Mouse (Mus musculus) G1E (cell line): ENCODE measurements around the gene Mapk14. TPM values are rescaled to one million over a fixed set of nuclear protein-coding genes. Genes with fewer than 3 reads are reported as not detected.

ENCODE experiments used
- ATAC-seq: 2 replicates; pipeline ENCODE4 v1.8.0; 2016; ENCODE audit warnings: mild to moderate bottlenecking; ENCODE audit not compliant: insufficient number of reproducible peaks, poor library complexity, low FRiP score, severe bottlenecking; ENCODE audit errors: extremely low read depth
- DNase-seq: peaks from one replicate; pipeline ENCODE4 v3.0.0; 2012; ENCODE audit warnings: low spot score
- H3K27me3 ChIP-seq: 2 replicates; pipeline ENCODE4 v1.6.1; 2012; ENCODE audit warnings: mild to moderate bottlenecking, low read length, inconsistent platforms; ENCODE audit not compliant: insufficient read depth
- H3K36me3 ChIP-seq: replicated peaks from 2 replicates; pipeline ENCODE3; 2012; ENCODE audit warnings: mild to moderate bottlenecking, inconsistent platforms
- H3K4me1 ChIP-seq: 2 replicates; pipeline ENCODE4 v1.6.1; 2012; ENCODE audit warnings: low read depth, low read length, inconsistent platforms, mixed read lengths; ENCODE audit not compliant: insufficient read depth
- H3K4me3 ChIP-seq: 2 replicates; pipeline ENCODE4 v1.5.1; 2012; ENCODE audit warnings: low read depth, mild to moderate bottlenecking, inconsistent platforms, low read length, moderate library complexity, mixed read lengths
- H3K9me3 ChIP-seq: replicated peaks from 2 replicates; pipeline ENCODE4 v1.6.1; 2012; ENCODE audit warnings: inconsistent platforms
- CTCF ChIP-seq: IDR thresholded peaks from 2 replicates; pipeline ENCODE4 v1.5.1; 2012; ENCODE audit warnings: low read depth, low read length, inconsistent platforms, mixed read lengths
- GATA1 ChIP-seq: IDR thresholded peaks from 2 replicates; pipeline ENCODE4 v1.6.1; 2012; ENCODE audit warnings: borderline replicate concordance, low read length, inconsistent platforms, mixed read lengths
- GATA2 ChIP-seq: IDR thresholded peaks from 2 replicates; pipeline ENCODE4 v1.6.1; 2012; ENCODE audit warnings: low read depth, low read length, inconsistent platforms, borderline replicate concordance
- POLR2AphosphoS5 ChIP-seq: IDR thresholded peaks from 2 replicates; pipeline ENCODE4 v1.6.1; 2012; ENCODE audit warnings: low read depth, low read length, inconsistent platforms; ENCODE audit not compliant: insufficient replicate concordance
- TAL1 ChIP-seq: conservative IDR thresholded peaks from 2 replicates; pipeline ENCODE4 v1.6.1; 2012; ENCODE audit warnings: low read depth, low read length, inconsistent platforms, mixed read lengths
- polyA plus RNA-seq: library from polyadenylated mRNA; stranded (reverse); fragments of >175 nt; gene quantifications from 2 replicates; pipeline ENCODE4 v1.2.3, GENCODE M21; 2012
- total RNA-seq, 2 experiments: library from RNA; stranded (forward) in 1 of 2; stranded (reverse) in 1 of 2; fragments of 200-1000 nt in 1 of 2; fragments of >200 nt in 1 of 2; fragmentation: Nextera tagmentation in 1 of 2; gene quantifications; 2 replicates each; pipeline ENCODE4 v1.2.3; 2014 to 2017

Gene Mapk14
- total and polyA plus RNA-seq, 3 experiments = 55.9 to 67.4 (median 61.3) TPM

DNA sequence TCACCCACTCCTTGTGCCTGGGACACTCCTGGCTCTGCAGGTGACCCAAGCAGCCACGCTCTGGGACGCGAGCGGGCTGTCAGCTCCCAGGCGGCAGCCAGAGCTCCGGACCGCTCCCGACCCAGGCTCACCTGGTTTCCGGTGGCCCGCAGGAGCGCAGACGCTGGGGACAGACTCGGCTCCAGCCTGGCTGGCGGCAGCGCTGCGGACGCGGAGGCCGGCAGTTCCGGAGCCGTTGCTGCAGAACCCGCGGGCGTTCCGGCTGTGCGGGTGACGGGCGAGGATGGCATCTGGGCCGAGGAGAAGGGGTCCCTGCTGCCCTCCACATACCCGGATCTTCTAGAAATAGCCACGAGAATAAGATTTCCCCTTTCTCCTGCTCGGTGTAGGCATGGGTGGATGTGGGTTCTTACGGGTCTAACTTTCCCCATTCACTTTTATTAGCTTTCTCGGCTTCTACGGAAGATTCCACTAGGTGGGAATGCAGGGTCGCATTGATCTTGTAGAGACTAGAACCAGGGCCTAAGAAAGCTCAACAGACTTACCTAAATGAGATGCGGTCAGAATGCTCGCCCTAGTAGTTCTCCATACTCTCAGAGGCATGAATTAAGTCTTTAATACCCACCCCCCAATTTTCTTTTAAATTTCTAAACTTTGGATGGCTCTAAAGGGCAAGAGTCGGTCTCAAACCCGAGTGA is 1.4 kb upstream of the Mapk14 start, which contains the start of gene Slc26a8:
Gene Slc26a8 (minus strand): TSS at position 648 of the 698 bp plus-strand sequence.
- no peak for DNase-seq

DNA sequence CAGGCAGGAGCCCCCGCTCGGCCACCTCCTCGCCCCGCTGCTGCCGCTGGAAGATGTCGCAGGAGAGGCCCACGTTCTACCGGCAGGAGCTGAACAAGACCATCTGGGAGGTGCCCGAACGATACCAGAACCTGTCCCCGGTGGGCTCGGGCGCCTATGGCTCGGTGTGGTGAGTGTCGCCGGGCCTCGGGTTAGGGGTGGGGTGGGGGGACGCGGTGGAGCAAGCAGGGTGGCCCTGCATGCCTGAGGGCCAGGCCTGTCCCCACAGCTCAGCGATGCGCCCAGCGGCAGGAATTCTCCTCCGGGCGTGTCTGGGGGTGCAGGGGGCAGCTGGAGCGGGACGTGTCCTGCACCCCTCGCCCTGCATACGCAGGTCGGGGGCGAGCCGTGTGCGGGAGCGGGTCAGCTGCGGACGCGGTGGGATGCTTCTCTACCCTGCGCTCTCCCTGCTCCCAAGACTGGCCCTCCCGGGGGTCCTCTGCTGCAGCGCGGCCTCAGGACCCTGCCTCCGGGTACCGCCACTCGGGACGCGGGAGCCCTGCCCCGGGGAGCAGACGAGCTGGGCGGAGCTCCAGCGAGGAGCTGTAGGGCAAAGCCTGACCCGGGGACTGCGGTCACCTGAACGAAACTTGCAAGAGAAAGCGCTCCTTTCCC is 685 bp downstream of the Mapk14 start:
- Histone ChIP-seq H3K36me3 (peaks cover 30% of the 10 kb centered on the region), H3K9me3 (no peaks in the 10 kb centered on the region), H3K4me1 (peaks cover 54% of the 10 kb centered on the region), H3K27me3 (no peaks in the 10 kb centered on the region), H3K4me3 (peak overlapping the region; percentile 100)
- DNase-seq = peak; percentile 40
- TF ChIP-seq POLR2AphosphoS5 = no peak
- TF ChIP-seq CTCF = no peak
- TF ChIP-seq TAL1 = no peak
- TF ChIP-seq GATA2 = no peak
- no peak for TF ChIP-seq GATA1
- ATAC-seq = no peak

More for the DNA sequence above, 1.4 kb upstream of the Mapk14 start, which contains the start of gene Slc26a8:
- peaks cover 16% of the 10 kb centered on the region for H3K36me3 ChIP-seq
- ATAC-seq = no peak
- no peaks in the 10 kb centered on the region for H3K9me3 ChIP-seq
- peaks cover 36% of the 10 kb centered on the region for H3K4me1 ChIP-seq
- no peaks in the 10 kb centered on the region; the same call in 1 of the 2 replicates for H3K27me3 ChIP-seq
- H3K4me3 ChIP-seq = peak within 1 kb of the TSS; percentile 100
- TF ChIP-seq GATA1 (no peak), POLR2AphosphoS5 (no peak), CTCF (no peak), TAL1 (no peak), GATA2 (no peak)

DNA sequence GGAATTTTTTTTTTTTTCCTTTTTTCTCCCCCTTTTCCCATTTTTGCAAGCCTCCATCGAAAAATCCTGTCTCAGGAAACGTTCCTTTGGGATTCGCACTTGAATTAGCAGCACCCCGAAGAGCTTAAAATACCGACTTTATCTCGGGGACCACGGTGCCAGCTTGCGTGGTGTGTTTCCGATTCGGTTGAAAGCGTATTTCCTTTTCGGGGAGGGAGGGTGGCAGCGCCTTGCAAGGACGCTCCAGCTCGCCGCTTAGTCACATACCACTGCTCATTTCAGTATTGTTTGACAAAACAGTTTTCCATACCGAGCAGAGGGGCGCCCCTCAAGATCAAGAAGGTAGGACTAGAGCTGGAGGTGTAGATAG is 1.2 kb downstream of the Mapk14 start:
- peaks cover 56% of the 10 kb centered on the region for H3K4me1 ChIP-seq
- ATAC-seq (no peak), DNase-seq (no peak)
- H3K9me3 ChIP-seq = no peaks in the 10 kb centered on the region
- peak overlapping the region; percentile 100 for H3K4me3 ChIP-seq
- H3K27me3 ChIP-seq = no peaks in the 10 kb centered on the region
- TF ChIP-seq GATA1 (no peak), POLR2AphosphoS5 (no peak), TAL1 (no peak), CTCF (no peak), GATA2 (no peak)
- H3K36me3 ChIP-seq = peaks cover 30% of the 10 kb centered on the region

DNA sequence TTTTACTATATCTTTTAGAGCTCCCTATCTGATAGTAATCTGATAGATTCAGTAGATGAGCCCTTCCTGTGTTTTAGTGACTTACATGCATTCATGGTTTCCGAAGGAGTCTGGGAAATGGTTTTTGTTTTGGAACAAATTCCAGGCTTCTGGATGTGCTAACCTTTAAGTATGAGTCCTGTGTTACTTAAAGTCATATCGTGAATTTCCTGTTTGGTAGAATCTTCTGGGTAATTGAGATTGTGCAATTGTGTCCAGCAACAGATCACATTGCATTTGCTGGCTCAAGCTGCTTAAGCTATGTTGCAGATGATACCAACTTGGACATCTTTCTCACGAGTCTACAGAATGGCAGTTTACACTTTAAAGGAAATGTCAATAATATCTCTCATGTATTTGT is 2.0 kb downstream of the Mapk14 start:
- no peaks in the 10 kb centered on the region for H3K9me3 ChIP-seq
- TF ChIP-seq GATA1 (no peak), GATA2 (no peak), TAL1 (no peak), CTCF (no peak), POLR2AphosphoS5 (no peak)
- H3K36me3 ChIP-seq = peaks cover 36% of the 10 kb centered on the region
- peak overlapping the region; percentile 100 for H3K4me3 ChIP-seq
- DNase-seq = no peak
- H3K27me3 ChIP-seq = no peaks in the 10 kb centered on the region
- no peak for ATAC-seq
- peaks cover 57% of the 10 kb centered on the region for H3K4me1 ChIP-seq

DNA sequence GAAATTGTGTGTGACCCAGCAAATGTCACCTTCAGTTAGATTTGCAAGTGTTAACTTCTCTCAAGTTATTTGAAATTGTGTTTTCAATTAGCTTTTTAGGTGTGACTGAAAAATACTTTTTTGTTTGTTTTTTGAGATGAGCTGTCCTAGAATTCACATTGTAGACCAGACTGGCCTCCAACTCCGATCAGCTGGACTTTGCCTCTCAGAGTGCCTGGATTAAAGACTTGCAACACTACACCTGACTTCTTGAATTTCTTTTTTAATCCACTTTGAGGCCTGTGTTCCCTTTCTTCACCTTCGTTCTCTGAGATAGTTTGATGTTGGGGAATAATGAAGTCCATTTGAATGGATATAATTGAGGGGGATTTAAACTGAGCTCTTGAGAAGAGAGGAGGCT is 2.9 kb downstream of the Mapk14 start:
- peaks cover 63% of the 10 kb centered on the region for H3K4me1 ChIP-seq
- H3K4me3 ChIP-seq = no peak overlapping the region
- DNase-seq = no peak
- H3K9me3 ChIP-seq = no peaks in the 10 kb centered on the region
- no peak for TF ChIP-seq POLR2AphosphoS5
- TF ChIP-seq GATA1 = no peak
- no peak for TF ChIP-seq CTCF
- TF ChIP-seq TAL1 = no peak
- no peak for TF ChIP-seq GATA2
- ATAC-seq = no peak
- H3K27me3 ChIP-seq = no peaks in the 10 kb centered on the region
- peaks cover 41% of the 10 kb centered on the region for H3K36me3 ChIP-seq

DNA sequence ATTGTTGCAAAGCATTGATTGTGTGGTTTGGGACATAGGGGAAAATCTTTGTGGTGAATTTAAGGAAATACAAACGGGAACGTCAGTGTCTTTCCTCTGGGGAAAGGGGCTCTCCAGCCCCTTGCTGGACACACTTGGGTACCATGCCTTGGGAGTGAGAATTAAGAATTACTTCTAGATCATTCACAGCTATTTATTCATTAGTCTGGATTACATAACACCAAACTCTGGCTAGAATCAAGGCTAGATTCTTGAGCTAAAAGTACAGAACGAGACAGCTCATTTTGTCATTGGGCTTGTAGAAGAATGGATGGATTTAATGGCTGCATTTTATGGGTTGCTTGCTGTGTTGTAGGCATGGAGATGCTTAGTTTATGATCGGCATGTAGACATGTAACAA is 3.7 kb downstream of the Mapk14 start:
- peaks cover 71% of the 10 kb centered on the region for H3K4me1 ChIP-seq
- H3K4me3 ChIP-seq = no peak overlapping the region
- ATAC-seq (no peak), DNase-seq (no peak)
- H3K9me3 ChIP-seq = no peaks in the 10 kb centered on the region
- peaks cover 41% of the 10 kb centered on the region for H3K36me3 ChIP-seq
- H3K27me3 ChIP-seq = no peaks in the 10 kb centered on the region
- TF ChIP-seq TAL1 (no peak), GATA2 (no peak), POLR2AphosphoS5 (no peak), GATA1 (no peak), CTCF (no peak)
